Mouse (Mus musculus): ENCODE data around the gene Cactin. TPM values are rescaled to one million over a fixed set of nuclear protein-coding genes. Genes with fewer than 3 reads are reported as not detected.

The Cactin gene
- polyA plus RNA-seq, 1 experiment from 2014 or later, result 35.5 TPM

DNA sequence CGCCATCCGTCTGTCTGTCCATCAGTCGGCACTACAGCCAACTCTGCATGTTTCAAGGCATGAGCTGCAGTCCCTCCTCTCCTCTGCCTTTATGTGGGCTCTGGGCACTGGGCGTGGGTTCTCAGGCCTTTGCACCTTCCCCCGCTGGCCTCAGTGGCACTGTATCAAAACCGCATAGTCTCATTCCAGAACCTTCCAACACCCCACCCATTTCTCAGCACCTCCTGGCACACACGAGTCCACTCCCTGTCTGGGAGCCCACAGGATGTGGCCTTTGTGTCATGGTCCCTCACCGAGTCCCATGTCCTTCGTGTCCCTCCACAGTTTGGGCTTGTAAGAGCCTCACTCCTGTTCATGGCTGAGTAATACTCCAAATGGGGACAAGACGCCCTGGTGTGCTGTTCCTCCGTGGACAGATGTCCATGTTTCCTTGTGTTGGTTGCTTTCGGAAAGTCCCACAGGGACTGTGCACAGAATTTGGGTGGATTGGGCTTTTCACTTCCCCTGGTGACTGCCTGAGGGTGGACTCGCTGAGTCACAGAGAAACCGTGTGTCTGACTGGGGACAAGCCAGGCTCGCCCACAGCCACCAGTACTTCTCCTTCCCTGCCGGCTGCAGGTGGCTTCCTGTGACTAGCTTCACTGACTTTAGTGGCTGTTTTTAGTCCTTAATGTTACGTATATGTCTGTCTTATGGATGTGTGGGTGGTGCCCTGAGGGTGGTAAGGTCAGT, 22.4 kb upstream of the Cactin start:
- no peak for ATAC-seq
- Histone ChIP-seq H3K27me3 (no peaks in the 10 kb centered on the region), H3K4me2 (replicated peaks) (no peak overlapping the region), H3K4me1 (replicated peaks) (peaks cover 61% of the 10 kb centered on the region), H3K36me3 (peaks cover 5% of the 10 kb centered on the region), H3K4me3 (replicated peaks) (no peak overlapping the region), H3K9me3 (no peaks in the 10 kb centered on the region), H3K9ac (replicated peaks) (no peak overlapping the region), H3K27ac (no peak overlapping the region)
- 95% methylated on average over 17 of the region's 17 CpGs for WGBS

DNA sequence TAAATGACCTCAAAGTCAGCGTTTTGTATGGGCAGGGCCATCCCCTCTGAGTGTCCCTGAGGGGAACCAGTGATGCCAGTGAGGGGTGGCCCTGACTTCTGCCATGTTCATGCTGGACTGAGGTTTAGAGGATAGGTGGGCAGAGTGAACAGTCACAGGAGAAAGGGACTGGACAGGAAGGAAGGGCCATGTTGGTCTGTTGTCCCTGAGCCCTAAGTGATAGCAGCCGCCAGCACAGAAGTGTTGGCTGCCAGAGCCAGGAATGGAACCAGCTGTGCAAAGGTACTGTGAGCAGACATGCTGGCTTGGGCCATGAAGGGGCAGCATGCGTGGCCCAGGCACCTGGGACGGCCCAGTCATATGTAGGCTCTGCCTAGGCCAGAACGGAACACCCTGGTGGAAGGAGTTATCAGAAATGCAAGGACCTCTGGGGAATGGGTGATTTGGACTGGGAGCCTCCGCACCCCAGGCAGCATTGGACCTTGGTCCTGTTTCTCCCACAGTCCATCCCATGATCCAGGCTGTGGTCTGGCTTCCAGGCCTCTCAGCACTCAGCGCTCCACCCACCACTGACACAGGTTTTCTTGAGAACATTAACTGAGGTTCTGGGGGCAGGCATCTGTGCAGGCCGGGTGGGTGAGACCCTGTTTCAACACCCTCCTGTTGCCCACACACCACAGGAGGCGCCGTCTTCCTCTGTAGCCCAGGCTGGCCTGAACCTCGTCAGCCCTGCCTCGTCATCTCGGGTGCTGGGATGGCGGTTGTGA, 21.1 kb upstream of the Cactin start:
- Histone ChIP-seq H3K4me3 (replicated peaks) (no peak overlapping the region), H3K4me2 (replicated peaks) (no peak overlapping the region), H3K9me3 (no peaks in the 10 kb centered on the region), H3K27me3 (no peaks in the 10 kb centered on the region), H3K36me3 (peaks cover 5% of the 10 kb centered on the region), H3K9ac (replicated peaks) (0 out of 2 replicates have a peak overlapping the region, but pooled peaks have one; percentile 30), H3K27ac (no peak overlapping the region), H3K4me1 (replicated peaks) (peaks cover 58% of the 10 kb centered on the region)
- ATAC-seq, result no peak
- 94% methylated on average over 14 of the region's 14 CpGs for WGBS

DNA sequence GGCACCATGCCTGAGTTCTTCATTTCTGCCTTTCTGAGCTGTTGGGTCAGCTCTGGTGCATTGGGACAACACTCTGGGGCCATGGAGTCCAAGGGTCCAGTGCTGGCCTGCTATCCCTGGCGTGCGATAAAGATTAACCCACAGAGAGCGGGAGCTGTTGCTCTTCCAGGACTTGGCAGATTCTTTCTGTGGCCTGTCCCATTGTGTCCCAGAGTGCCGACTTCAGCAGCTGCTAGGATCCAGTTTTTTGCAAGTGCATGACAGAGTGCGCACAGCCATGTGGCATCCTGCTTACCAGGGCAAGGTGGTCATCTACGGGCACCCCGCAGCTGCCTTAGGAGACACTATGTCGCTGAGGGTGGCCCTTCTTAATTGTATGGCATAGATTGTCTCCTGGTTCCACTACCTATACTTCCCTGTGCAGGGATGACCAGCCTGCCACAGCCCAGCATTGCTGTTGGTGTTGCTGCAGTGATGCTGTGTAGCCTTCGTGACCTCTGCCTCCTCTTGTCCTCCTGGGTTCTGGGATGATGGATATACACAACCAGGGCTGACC, 20.5 kb upstream of the Cactin start:
- Histone ChIP-seq H3K27ac (no peak overlapping the region), H3K36me3 (peaks cover 5% of the 10 kb centered on the region), H3K9ac (replicated peaks) (0 out of 2 replicates have a peak overlapping the region, but pooled peaks have one; percentile 19), H3K27me3 (no peaks in the 10 kb centered on the region), H3K9me3 (no peaks in the 10 kb centered on the region), H3K4me3 (replicated peaks) (no peak overlapping the region), H3K4me1 (replicated peaks) (peaks cover 51% of the 10 kb centered on the region), H3K4me2 (replicated peaks) (no peak overlapping the region)
- 87% methylated on average over 9 of the region's 9 CpGs for WGBS
- ATAC-seq, result no peak

DNA sequence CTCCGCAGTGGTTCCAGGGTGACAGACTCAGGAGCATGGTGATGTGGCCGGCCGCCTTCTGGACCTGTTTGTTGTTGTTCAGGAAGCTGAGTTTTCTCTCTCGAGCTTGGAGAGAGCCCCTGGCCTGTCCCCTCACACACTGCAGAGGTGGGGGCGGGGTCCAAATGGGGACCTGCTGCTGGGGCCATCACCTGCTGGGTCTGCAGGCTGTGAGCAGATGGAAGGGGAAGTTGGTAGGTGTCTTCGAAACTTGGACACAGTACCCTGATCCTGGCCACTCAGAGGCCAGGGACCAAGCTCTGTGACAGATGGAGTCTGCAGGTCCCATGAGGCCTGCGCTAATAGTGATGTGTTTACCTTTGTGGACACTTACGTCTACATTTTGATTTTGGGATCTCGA, 19.6 kb upstream of the Cactin start:
- no peak overlapping the region for H3K4me2 ChIP-seq (replicated peaks)
- no peak overlapping the region for H3K27ac ChIP-seq
- no peaks in the 10 kb centered on the region for H3K27me3 ChIP-seq
- no peak overlapping the region for H3K4me3 ChIP-seq (replicated peaks)
- H3K4me1 ChIP-seq (replicated peaks), result peaks cover 42% of the 10 kb centered on the region
- peaks cover 12% of the 10 kb centered on the region for H3K36me3 ChIP-seq
- no peaks in the 10 kb centered on the region for H3K9me3 ChIP-seq
- H3K9ac ChIP-seq (replicated peaks), result no peak overlapping the region
- 87% methylated on average over 9 of the region's 9 CpGs for WGBS
- no peak for ATAC-seq

DNA sequence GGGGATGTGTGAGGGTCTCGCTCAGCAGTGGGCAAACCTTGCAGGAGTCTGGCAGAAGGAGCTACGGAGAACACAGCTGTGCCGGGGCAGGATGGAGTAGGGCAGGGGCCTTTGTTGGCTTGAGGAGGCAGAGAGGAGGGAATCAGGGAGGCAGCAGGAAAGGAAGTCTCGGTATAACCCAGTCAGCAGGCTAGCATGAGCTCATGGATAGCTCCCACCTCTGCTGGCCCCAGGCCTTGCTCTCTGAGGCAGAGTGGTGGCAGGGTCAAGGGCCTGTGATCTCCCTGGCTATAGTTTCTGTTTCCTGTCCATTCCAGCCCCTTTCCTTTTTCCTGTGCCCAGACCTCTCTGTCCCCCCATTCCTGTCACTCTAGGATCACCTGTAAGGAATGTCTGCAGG, 18.6 kb upstream of the Cactin start:
- no peak overlapping the region for H3K9ac ChIP-seq (replicated peaks)

DNA sequence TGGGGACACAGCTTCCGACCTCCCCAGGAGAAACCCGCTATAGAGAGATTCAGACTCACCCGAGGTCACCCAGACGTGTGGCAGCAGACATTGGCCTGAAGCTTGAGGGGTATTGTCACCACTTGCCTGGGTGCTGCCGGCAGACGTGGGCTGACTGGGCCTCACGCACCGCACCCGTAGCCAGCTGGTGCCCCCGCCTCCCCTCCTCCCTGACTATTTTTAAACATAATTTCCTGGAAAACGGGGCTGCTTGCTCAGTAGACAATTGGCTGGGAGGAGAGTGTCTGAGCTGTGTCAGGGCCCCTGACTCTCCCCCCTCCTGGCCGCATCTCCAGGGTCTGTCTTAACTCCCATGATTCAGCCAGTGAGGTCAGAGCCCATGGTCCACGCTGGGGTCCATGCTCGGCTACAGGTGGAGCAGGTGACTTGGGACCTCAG, 18.1 kb upstream of the Cactin start:
- H3K4me1 ChIP-seq (replicated peaks), result peaks cover 39% of the 10 kb centered on the region
- no peak overlapping the region for H3K4me2 ChIP-seq (replicated peaks)
- peaks cover 23% of the 10 kb centered on the region for H3K36me3 ChIP-seq
- no peak overlapping the region for H3K9ac ChIP-seq (replicated peaks)
- WGBS, result 77% methylated on average over 14 of the region's 14 CpGs
- no peaks in the 10 kb centered on the region for H3K9me3 ChIP-seq
- H3K4me3 ChIP-seq (replicated peaks), result no peak overlapping the region
- 0 out of 2 replicates have a peak overlapping the region, but pooled peaks have one; percentile 19 for H3K27ac ChIP-seq
- no peak for ATAC-seq
- H3K27me3 ChIP-seq, result no peaks in the 10 kb centered on the region

More for the DNA sequence above, 18.6 kb upstream of the Cactin start:
- ATAC-seq, result no peak
- no peak overlapping the region for H3K4me3 ChIP-seq (replicated peaks)
- H3K9me3 ChIP-seq, result no peaks in the 10 kb centered on the region
- H3K27me3 ChIP-seq, result no peaks in the 10 kb centered on the region
- peaks cover 18% of the 10 kb centered on the region for H3K36me3 ChIP-seq
- H3K27ac ChIP-seq, result 0 out of 2 replicates have a peak overlapping the region, but pooled peaks have one; percentile 19
- no peak overlapping the region for H3K4me2 ChIP-seq (replicated peaks)
- 66% methylated on average over 4 of the region's 4 CpGs for WGBS
- peaks cover 39% of the 10 kb centered on the region for H3K4me1 ChIP-seq (replicated peaks)

DNA sequence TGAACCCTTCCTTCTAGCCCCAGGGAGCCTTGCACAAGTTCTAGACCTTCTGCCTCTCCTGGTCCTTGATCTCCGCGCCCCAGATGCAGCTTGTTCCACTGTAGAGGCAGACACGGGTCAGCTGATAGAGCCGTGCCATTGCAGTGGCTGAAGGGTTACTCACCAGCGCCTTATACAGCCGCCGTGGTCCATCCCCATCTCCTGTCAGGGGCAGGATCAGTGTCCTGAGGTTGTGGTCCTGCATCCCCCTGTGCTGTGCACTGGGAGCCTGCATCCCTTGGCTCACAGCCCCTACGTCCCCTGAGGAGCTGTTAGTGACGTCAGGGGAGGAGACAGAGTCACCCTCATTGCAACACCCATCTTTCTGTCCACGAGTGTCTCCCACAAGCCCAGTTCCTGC, 17.6 kb upstream of the Cactin start:
- Histone ChIP-seq H3K9me3 (no peaks in the 10 kb centered on the region), H3K9ac (replicated peaks) (no peak overlapping the region), H3K27ac (no peak overlapping the region), H3K27me3 (no peaks in the 10 kb centered on the region), H3K36me3 (peaks cover 28% of the 10 kb centered on the region), H3K4me1 (replicated peaks) (peaks cover 39% of the 10 kb centered on the region), H3K4me2 (replicated peaks) (no peak overlapping the region), H3K4me3 (replicated peaks) (no peak overlapping the region)
- WGBS, result 82% methylated on average over 10 of the region's 10 CpGs
- ATAC-seq, result no peak

DNA sequence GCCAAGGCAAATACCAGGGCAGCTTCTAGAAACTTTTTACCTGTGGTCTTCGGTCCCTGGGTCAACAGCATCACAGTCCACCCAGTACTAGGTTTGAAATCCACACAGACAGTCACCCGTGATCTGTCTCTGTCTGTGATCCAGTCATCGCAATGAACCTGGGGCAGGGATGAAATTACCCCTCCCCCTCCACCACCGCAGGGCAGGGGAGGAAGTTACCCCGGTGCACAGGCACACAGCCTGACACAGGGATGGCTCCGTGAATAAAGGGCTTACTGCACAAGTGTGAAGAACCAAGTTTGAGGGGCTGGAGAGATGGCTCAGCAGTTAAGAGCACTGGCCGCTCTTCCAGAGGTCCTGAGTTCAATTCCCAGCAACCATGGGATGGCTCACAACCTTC, 17.1 kb upstream of the Cactin start:
- H3K4me1 ChIP-seq (replicated peaks), result peaks cover 39% of the 10 kb centered on the region
- 82% methylated on average over 7 of the region's 7 CpGs for whole genome bisulfite sequencing
- no peak for ATAC-seq

DNA sequence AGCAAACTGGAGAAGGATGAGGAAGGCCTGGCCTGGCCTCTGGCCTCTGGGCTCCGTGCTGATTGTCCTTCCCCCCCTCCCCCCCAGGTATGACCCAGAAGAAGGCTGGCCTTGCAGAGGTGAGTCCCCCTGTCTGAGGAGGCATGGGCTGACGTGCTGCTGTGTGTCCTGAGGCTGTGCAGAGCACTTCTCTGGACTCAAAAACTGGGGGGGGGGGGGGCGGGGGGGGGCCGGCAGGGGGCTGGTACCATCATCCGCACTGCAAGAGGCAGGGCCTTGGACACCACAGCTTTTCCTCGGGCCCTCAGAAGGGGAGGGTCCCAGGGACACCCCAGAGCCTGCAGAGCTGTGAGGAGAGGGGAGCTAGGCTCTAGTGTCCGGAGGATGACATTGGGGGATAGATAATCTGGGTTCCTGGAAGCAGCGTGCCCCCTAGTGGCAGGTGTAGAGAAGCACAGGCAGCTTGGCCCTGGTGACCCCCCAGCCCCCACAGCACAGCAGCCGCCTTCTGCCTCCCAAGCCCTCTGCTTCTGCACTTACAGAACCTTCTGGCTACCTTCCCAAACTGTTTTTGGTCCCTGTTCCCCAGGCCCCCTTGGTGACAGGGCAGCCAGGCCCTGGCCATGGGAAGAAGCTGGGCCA, 16.2 kb upstream of the Cactin start:
- Histone ChIP-seq H3K4me3 (replicated peaks) (no peak overlapping the region), H3K4me2 (replicated peaks) (no peak overlapping the region), H3K27ac (no peak overlapping the region), H3K4me1 (replicated peaks) (peaks cover 39% of the 10 kb centered on the region), H3K9ac (replicated peaks) (no peak overlapping the region), H3K36me3 (peaks cover 42% of the 10 kb centered on the region), H3K27me3 (no peaks in the 10 kb centered on the region), H3K9me3 (no peaks in the 10 kb centered on the region)
- 31% methylated on average over 6 of the region's 9 CpGs for WGBS
- no peak for ATAC-seq

More for the DNA sequence above, 17.1 kb upstream of the Cactin start:
- Histone ChIP-seq H3K36me3 (peaks cover 33% of the 10 kb centered on the region), H3K27me3 (no peaks in the 10 kb centered on the region), H3K9ac (replicated peaks) (0 out of 2 replicates have a peak overlapping the region, but pooled peaks have one; percentile 19), H3K9me3 (no peaks in the 10 kb centered on the region), H3K4me2 (replicated peaks) (no peak overlapping the region), H3K27ac (no peak overlapping the region), H3K4me3 (replicated peaks) (no peak overlapping the region)

DNA sequence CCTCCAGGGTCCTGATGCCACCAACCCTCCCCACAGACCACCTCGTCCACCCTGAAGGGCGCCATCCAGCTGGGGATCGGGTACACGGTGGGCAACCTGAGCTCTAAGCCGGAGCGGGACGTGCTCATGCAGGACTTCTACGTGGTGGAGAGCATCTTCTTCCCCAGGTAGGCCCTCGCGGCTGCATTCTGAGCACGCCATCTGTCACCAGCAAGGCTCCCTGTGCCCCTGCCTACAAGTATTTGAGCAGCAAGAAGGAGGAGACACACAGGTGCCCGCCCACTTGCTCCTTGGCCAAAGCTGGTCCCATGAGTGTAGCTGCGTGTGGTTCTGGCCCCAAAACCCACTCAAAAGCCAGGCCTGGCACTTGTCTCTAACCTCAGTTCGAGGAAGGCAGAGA, 15.2 kb upstream of the Cactin start:
- Histone ChIP-seq H3K4me1 (replicated peaks) (peaks cover 33% of the 10 kb centered on the region), H3K4me3 (replicated peaks) (no peak overlapping the region), H3K9me3 (no peaks in the 10 kb centered on the region), H3K9ac (replicated peaks) (no peak overlapping the region), H3K4me2 (replicated peaks) (no peak overlapping the region), H3K27me3 (no peaks in the 10 kb centered on the region), H3K36me3 (peaks cover 52% of the 10 kb centered on the region), H3K27ac (no peak overlapping the region)
- no peak for ATAC-seq
- WGBS, result 95% methylated on average over 14 of the region's 14 CpGs

DNA sequence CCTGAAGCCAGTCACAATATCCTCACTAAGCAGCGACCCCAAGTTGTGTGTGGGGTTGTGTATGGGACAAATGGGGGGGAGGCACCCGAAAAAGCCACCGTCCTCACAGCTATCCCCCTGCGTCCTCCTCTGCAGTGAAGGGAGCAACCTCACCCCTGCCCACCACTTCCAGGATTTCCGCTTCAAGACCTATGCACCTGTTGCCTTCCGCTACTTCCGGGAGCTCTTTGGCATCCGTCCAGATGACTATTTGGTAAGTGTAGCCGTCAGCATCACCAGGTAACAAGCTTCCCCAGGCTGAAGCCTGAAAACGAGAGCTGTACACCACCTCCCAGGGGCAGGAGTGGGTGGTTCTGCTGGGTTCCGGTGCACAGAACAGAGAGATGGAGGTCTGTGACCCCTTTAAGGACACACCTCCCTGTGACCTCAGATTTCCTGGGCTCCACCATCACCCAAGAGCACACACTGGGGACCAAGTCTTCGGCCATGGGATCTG, 14.7 kb upstream of the Cactin start:
- WGBS, result 97% methylated on average over 12 of the region's 12 CpGs
- H3K4me1 ChIP-seq (replicated peaks), result peaks cover 30% of the 10 kb centered on the region
- peaks cover 57% of the 10 kb centered on the region for H3K36me3 ChIP-seq
- H3K4me3 ChIP-seq (replicated peaks), result no peak overlapping the region
- H3K4me2 ChIP-seq (replicated peaks), result no peak overlapping the region
- H3K27ac ChIP-seq, result no peak overlapping the region
- no peak overlapping the region for H3K9ac ChIP-seq (replicated peaks)
- ATAC-seq, result no peak
- H3K27me3 ChIP-seq, result no peaks in the 10 kb centered on the region
- no peaks in the 10 kb centered on the region for H3K9me3 ChIP-seq
